Mouse (Mus musculus) thymus, adult 2 months (tissue): ENCODE measurements around the gene Shkbp1.

Experiments
- CTCF ChIP-seq: fragments of 200-500 bp; IDR thresholded peaks from 2 replicates; pipeline ENCODE4 v1.5.1; 2012; ENCODE audit warnings: mild to moderate bottlenecking, control low read depth, low read length, moderate library complexity, borderline replicate concordance; ENCODE audit not compliant: control insufficient read depth, poor library complexity, insufficient read depth; ENCODE audit errors: extremely low read depth
- POLR2A ChIP-seq: fragments of 200-500 bp; IDR thresholded peaks from 2 replicates; pipeline ENCODE4 v1.6.1; 2012; ENCODE audit warnings: mild to moderate bottlenecking, low read length, control low read depth, moderate library complexity; ENCODE audit not compliant: control insufficient read depth, poor library complexity, insufficient read depth; ENCODE audit errors: extremely low read depth

- TF ChIP-seq CTCF (no peak), POLR2A (no peak)
Measured at GRCm38 (mm10) chr7:27315958-27316357, 39.9 kb downstream of the Shkbp1 start.
